11 mouse cellular contexts compared by ENCODE assay signal in the genomic region with DNA sequence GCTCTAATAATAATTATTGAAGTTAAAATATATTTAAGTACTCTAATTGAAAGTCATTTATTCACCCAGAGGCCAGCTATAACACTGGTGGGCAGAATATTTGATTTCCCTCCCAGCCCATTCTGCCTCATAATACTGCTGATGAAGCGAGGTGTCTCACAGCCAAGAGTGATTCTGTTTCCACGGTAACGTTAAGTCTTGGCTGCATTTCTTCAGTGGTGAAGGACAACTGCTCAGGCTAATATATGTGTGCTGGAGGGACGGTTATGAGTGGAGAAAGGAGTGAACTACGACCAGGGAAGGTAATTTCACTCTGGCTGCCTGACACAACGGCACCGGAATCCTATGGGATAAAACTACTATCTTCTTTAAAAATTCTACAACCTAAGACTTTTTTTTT.
DNase-seq lines count a peak whose midpoint lies in the region; ATAC-seq lines count a peak whose summit lies in the region.
"Had no signal": no experiment of that assay in that cellular context is flagged by ENCODE, and none has a peak within 500 bp of the region (broad histone marks: within the 10 kb centered on the region; RNA-seq: fewer than 3 reads in every experiment).

No protein-coding gene starts in this region.

- ATAC-seq in hindbrain, embryonic 11.5 days (ENCODE audit: low FRiP score): peak; percentile 56; the same call in 1 of the 2 replicates
- ATAC-seq in forebrain, embryonic 12.5 days (ENCODE audit: low FRiP score): peak; percentile 82
- peak; percentile 94 for ATAC-seq in midbrain, embryonic 13.5 days
- ATAC-seq: liver, postnatal 0 days had no signal

- H3K27ac ChIP-seq in hindbrain, embryonic 11.5 days (ENCODE audit: low read depth, low read length): no peak overlapping the region
- H3K27ac ChIP-seq in hindbrain, embryonic 10.5 days: no peak overlapping the region
- no peak overlapping the region for H3K27ac ChIP-seq in forebrain, embryonic 12.5 days
- 0 out of 2 replicates have a peak overlapping the region, but pooled peaks have one; percentile 21 for H3K27ac ChIP-seq in midbrain, embryonic 13.5 days
- H3K27ac ChIP-seq: embryonic facial prominence, embryonic 12.5 days; gastrocnemius, adult 2 months had no signal

- H3K4me2 ChIP-seq in hindbrain, embryonic 11.5 days (replicated peaks; ENCODE audit: low read depth, low read length): no peak overlapping the region
- no peak overlapping the region for H3K4me2 ChIP-seq in forebrain, embryonic 12.5 days
- no peak overlapping the region for H3K4me2 ChIP-seq in midbrain, embryonic 13.5 days (replicated peaks)
- H3K4me2 ChIP-seq: embryonic facial prominence, embryonic 12.5 days had no signal

- no peaks in the 10 kb centered on the region for H3K9me3 ChIP-seq in hindbrain, embryonic 11.5 days (ENCODE audit: control insufficient read depth, low read length)
- no peaks in the 10 kb centered on the region for H3K9me3 ChIP-seq in hindbrain, embryonic 10.5 days
- no peaks in the 10 kb centered on the region for H3K9me3 ChIP-seq in forebrain, embryonic 12.5 days
- no peaks in the 10 kb centered on the region for H3K9me3 ChIP-seq in midbrain, embryonic 13.5 days
- H3K9me3 ChIP-seq: embryonic facial prominence, embryonic 12.5 days had no signal

- no peak overlapping the region for H3K4me3 ChIP-seq in hindbrain, embryonic 11.5 days (ENCODE audit: low read depth, low read length)
- no peak overlapping the region for H3K4me3 ChIP-seq in hindbrain, embryonic 10.5 days
- H3K4me3 ChIP-seq in forebrain, embryonic 12.5 days (replicated peaks): no peak overlapping the region
- H3K4me3 ChIP-seq in midbrain, embryonic 13.5 days (replicated peaks): no peak overlapping the region
- H3K4me3 ChIP-seq: embryonic facial prominence, embryonic 12.5 days; gastrocnemius, adult 2 months had no signal

- no peak overlapping the region for H3K9ac ChIP-seq in hindbrain, embryonic 11.5 days (ENCODE audit: low read depth, low read length)
- H3K9ac ChIP-seq in forebrain, embryonic 12.5 days: no peak overlapping the region
- no peak overlapping the region for H3K9ac ChIP-seq in midbrain, embryonic 13.5 days (replicated peaks)
- H3K9ac ChIP-seq: embryonic facial prominence, embryonic 12.5 days; liver, postnatal 0 days had no signal

- H3K27me3 ChIP-seq in hindbrain, embryonic 11.5 days (ENCODE audit: control insufficient read depth, insufficient read depth, low read length): no peaks in the 10 kb centered on the region
- no peaks in the 10 kb centered on the region for H3K27me3 ChIP-seq in hindbrain, embryonic 10.5 days (ENCODE audit: insufficient read depth, poor library complexity, severe bottlenecking)
- H3K27me3 ChIP-seq in forebrain, embryonic 12.5 days: no peaks in the 10 kb centered on the region
- no peaks in the 10 kb centered on the region for H3K27me3 ChIP-seq in midbrain, embryonic 13.5 days
- H3K27me3 ChIP-seq: embryonic facial prominence, embryonic 12.5 days had no signal

- 71% methylated on average over 7 of the region's 7 CpGs for WGBS in hindbrain, embryonic 11.5 days
- WGBS in hindbrain, embryonic 10.5 days: 82% methylated on average over 7 of the region's 7 CpGs
- 64% methylated on average over 7 of the region's 7 CpGs for WGBS in forebrain, embryonic 12.5 days
- 29% methylated on average over 7 of the region's 7 CpGs for whole genome bisulfite sequencing in midbrain, embryonic 13.5 days

- H3K4me1 ChIP-seq in hindbrain, embryonic 11.5 days (replicated peaks; ENCODE audit: control insufficient read depth, insufficient read depth, low read length): no peaks in the 10 kb centered on the region
- H3K4me1 ChIP-seq in hindbrain, embryonic 10.5 days (replicated peaks): no peaks in the 10 kb centered on the region
- peaks cover 4% of the 10 kb centered on the region; the same call in 1 of the 2 replicates for H3K4me1 ChIP-seq in forebrain, embryonic 12.5 days
- peaks cover 16% of the 10 kb centered on the region for H3K4me1 ChIP-seq in midbrain, embryonic 13.5 days (replicated peaks)
- H3K4me1 ChIP-seq: embryonic facial prominence, embryonic 12.5 days had no signal

- DNase-seq in hindbrain, embryonic 11.5 days (ENCODE audit: low spot score): no peak
- DNase-seq in hindbrain, embryonic 10.5 days (ENCODE audit: low spot score): no peak
- peak; percentile 17 for DNase-seq in NIH3T3 (ENCODE audit: low read depth)
- no peak for DNase-seq in kidney, adult 8-10 months
- DNase-seq in ovary, postnatal 10 days (ENCODE audit: low spot score): no peak
- DNase-seq: gastrocnemius, adult 2 months; heart, postnatal 36 days; liver, postnatal 0 days had no signal

- no peaks in the 10 kb centered on the region for H3K36me3 ChIP-seq in hindbrain, embryonic 11.5 days (ENCODE audit: control insufficient read depth, insufficient read depth, low read length)
- H3K36me3 ChIP-seq in hindbrain, embryonic 10.5 days: no peaks in the 10 kb centered on the region
- no peaks in the 10 kb centered on the region for H3K36me3 ChIP-seq in forebrain, embryonic 12.5 days (replicated peaks)
- H3K36me3 ChIP-seq in midbrain, embryonic 13.5 days: no peaks in the 10 kb centered on the region
- H3K36me3 ChIP-seq: embryonic facial prominence, embryonic 12.5 days had no signal
